Mouse (Mus musculus): ENCODE data around the gene Epp13. TPM values are rescaled to one million over a fixed set of nuclear protein-coding genes. Genes with fewer than 3 reads are reported as not detected.
A peak's percentile ranks its signal among the peaks of the same experiment; 100 is the strongest.
"Not testable (repeated sequence)": the region's sequence is repeated elsewhere in the genome, so short reads cannot be mapped to it uniquely, and the experiment has no call there.

Gene Epp13
- total RNA-seq (2021) = not detected
- long read RNA-seq, experiment 1 = 0 reads
- long read RNA-seq, experiment 2 = 0 reads

DNA sequence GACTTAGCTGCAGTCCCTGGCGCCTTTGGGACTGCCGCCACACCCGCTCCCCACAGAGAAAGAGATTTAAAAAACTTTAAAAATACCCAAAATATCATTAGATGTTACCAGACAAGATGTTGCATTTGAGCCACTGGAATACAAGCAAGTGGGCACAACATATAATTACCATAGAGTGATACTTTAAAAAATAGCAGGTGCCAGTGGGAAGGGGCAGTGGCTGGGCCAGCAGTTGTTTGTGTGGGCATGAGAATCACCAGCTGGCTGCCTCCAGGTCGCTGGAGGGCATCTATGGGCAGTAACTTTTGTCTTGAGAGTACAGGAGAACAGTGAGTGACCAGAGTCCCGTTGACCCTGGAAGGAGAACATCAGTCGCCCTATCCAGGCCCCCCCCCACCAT, at the start of gene Epp13:
Gene Epp13, plus strand, starts transcription at position 301 of the 400 bp plus-strand sequence.
- DNase-seq = no peak

DNA sequence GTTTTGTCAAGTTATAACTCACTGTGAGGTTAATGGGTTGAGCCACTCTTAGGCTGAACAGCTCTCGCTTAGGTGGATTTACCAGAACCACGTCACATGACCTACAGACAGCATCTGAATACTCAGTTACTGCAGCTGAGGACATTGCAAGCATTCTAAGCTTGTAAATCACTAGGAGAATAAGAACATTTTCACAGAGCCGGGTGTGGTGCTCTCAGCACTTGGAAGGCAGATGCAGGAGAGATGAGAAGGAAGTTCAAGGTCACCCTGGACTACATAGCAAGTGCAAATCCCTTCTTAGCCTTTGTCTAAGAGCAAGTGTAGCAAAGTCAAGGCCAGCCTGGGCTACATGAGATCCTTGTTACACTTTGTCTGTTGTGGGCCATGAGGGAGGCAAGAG, 48.3 kb upstream of the Epp13 start:
- no peak for DNase-seq

DNA sequence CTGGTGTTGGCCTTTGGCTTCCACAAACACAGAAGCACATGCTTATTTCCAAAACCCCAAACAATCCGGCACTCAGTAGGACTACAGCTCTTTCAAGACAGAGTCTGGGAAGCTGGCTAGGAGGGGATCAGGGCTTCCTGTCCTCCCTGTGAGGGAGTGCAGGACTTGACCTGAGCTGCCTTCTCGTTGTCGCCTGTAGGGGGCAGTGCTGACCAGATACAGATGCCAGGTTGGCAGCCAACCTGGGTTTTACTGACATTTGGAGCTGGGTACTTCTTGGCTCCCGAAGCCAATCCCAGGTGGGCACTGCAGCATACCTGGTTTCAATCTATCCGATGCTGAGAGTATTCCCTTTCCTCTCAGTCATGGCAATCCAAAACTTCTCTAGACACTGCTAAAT, 39.4 kb upstream of the Epp13 start:
- DNase-seq = peak; percentile 29

DNA sequence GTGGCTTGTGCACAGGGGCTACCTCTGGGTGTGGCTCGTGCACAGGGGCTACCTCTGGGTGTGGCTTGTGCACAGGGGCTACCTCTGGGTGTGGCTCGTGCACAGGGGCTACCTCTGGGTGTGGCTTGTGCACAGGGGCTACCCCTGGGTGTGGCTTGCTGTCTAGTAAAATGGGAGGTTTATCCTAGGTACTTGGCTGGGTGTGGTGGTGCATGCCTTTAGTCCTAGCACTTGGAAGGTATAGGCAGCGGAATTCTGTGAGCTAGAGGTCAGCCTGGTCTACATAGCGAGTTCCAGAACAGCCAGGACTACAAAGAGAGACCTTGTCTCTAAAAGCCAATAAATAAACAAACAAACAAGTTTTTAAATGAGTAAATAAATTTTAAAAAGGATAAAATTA, 37.8 kb upstream of the Epp13 start:
- not testable (repeated sequence) for DNase-seq

DNA sequence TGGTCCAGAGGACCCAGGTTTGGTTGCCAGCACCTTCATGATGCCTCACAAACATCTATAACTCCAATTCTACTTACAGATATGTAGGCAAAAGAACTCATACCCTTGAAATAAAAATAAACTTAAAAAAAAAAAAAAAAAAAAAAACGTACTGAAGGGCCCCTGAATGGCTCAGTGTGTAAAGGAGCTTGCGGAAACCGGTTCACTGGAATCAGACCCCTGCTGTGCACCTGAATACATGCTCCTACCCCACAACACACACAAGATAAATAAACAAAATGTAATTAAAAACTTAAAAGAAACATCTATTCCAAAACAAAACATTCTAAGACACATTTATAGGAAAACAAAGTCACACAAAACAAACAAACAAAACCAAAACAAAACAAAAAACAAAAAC, 32.4 kb upstream of the Epp13 start:
- no peak for DNase-seq

DNA sequence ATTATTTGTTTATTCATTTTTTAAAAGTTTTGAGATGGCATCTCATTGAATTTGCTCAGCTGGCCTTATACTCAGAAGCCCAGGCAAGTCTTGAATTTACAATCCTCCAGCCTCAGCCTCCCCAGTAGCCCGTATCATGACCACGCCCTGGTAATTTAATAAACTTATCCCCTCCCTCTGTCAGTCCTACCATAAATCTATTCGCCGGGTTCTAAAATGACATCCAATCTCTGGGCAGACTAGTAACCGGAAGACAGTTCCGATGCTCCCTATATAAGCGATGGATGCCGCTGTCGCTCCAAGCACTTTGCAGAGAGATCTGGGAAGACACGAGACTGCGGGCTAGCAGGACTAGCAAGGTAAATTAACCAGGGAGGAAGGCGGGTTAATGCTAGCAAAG, 30.5 kb upstream of the Epp13 start, which contains the start of gene Zscan5b:
Gene Zscan5b, plus strand, starts transcription at position 301 of the 400 bp plus-strand sequence.
- DNase-seq = no peak

DNA sequence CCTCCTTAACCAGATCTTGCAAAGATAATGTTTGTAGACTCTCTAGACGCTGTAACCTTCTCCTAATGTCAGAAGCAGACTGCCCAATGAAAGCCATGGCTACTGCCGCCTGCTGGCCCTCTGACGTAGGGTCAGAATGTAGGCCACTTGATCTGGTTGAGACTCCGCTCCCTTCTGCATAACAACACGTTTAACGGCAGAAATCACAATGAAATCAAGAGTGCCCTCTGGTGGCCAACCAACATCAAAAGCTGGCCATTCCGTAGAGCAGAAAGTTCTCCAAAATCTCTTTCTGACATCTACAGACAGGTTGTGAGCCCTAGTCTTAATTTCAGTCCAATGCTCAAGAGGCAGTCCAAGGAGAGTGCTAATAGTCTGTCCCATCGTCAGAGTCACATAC, 24.0 kb upstream of the Epp13 start:
- DNase-seq = not testable (repeated sequence)

DNA sequence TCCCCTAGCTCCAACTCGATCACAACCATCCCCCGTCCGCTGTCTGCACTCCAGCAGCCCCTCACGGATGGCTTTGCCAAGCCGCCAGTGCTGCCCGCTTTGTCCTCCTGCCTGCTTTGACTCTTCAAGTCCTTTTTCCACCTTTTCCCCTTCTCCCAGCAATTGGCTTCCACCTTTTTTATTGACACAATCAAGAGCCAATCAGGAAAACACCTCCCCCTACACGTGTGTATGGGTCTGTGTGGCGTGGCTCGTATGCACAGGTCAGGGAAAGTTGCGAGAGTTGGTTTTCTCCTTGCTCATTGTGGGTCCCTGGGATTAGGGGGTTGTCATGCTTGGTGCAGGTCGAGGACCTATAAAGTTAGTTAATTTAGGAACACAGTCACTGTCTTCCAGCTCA, 12.7 kb upstream of the Epp13 start:
- DNase-seq = no peak

DNA sequence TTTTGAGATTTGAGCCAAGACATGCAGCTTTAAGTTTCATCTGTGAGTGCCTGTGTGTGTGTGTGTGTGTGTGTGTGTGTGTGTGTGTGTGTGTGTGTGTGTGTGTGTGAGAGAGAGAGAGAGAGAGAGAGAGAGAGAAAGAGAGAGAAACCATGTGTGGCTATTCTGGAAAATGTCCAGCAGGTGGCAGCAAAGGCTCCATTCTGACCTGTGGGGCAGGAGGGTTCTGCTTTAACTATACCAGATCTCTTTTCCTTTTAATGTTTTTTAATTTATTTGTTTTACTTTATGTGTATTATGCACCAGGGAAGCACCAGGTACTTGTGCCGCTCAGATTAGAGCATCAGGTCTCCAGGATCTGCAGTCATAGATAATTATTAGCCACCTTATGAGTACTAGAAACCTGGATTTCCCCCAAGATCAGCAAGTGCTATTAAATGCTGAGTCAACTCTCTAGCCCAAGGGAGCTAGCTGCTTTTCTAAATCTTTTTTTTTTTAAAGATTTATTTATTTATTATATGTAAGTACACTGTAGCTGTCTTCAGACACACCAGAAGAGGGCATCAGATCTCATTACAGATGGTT, 11.6 kb upstream of the Epp13 start:
- DNase-seq = peak; percentile 33

DNA sequence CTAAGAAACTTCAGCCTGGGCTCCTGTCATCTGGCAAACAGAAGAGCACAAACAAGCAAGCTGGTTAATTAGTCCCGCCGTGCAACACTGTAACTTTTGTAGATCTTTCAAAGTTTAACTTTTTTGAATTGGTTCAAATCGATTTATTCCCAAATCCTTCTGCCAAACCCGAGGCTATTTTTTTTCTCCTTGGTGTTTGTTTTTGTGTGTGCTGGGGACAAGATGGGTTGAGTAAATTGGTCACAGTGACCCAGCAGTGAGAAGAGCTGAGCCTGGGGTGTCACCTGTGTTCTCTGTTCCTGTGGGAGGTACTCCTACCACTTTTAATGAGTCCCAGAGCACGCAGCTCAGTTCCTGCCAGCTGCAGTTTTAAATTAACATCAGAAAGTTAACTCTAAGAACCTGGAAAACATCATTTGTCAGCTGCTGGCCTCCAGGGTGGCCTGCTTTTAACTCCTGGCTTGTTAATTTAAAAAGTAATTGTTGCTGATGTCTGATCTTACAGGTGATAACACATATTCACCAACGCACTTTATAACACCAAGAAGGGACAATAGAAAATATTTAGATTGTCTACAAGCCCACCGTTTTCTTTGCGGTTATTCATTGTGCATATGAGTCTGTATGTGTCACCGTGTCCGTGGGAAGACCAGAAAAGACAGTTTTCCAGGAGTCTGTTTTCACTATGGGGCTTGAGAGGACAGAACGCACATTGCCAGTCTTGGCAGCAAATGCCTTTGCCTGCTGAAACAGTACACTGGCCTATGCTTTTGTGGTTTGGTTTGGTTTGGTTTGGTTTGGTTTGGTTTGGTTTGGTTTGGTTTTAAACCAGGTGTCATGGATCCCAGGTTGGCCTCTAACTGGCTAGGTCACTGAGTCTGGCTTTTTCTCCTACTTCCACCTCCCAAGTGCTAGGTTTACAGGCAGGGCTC, 7.9 kb upstream of the Epp13 start:
- no peak for DNase-seq

DNA sequence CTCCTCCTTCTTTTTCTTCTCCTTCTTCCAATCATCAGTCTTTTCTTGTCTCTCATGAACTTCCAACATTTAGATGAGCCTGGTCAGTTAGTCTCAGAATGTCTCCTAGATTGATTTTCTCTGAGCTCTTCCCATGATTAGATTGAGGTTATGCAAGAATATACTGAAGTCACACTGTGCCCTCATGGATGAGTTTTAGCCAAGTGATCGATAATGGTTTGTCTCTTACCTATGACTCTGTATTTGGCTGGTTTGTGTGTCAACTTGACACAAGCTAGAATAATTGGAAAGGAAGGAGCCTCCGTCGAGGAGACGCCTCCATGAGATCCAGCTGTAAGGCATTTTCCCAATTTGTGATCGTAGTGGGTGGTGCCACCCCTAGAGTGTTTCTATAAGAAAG, 1.9 kb downstream of the Epp13 start:
- DNase-seq = no peak

DNA sequence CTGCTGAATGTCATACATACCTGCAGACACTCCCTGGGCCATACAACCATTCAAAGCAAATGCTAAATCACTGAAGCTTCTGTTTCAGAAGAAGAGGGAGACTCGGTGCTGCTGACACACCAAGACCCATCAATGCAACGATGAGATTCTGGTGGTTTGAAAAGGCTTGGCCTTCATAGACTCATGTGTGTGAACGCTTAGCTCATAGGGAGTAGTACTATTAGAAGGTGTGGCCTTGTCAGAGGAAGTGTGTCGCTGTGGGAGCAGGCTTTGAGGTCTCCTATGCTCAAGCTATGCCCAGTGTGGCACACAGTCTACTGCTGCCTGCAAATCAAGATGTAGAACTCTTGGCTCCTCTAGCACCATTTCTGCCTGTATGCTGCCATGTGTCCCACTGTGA, 4.9 kb downstream of the Epp13 start:
- DNase-seq = no peak

DNA sequence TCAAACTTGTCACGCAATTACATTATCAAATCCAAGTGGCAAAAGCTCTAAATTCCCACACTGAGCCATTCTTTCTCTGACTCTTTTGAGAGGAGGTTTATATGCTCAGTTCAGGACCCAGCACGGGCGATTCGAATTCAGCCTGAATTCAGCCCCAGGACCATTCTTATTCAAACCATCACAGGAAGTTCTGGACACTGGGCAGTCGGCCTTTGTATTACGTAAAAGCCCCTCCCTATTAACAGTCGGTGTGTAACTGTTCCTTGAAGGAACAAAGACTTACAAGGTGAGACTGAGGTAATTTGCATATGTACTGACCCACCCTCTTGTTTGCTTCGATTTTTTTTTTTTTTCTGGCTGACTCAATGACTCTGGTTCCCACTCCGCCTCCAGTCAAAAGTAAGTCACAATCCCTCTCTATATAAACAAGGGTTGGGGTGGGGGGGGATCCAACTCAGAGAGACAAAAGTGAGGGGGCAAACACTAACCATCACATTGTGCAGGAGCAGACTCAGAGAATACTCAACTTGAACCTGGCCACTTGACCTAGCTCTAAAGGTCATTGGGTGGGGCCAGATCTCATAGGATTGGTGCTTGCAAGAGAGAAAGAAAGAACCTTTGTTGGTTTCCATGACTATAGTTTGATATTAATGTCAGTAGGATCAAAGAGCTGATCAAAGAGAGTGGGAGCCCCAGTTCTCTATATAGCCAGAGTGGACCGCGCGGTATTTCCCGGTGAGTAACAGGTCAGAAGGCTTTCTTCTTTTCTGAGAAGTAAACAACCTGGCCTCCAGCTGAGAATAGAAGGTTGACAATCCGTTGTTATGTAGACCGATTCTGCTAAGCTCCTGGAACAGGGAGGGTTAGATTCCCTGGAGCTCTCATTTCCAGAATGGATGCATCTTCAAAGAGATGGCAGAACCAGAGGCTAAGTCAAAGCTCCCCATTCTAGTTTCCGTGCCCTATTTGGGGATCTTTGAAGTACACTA, 6.0 kb downstream of the Epp13 start:
- no peak for DNase-seq

DNA sequence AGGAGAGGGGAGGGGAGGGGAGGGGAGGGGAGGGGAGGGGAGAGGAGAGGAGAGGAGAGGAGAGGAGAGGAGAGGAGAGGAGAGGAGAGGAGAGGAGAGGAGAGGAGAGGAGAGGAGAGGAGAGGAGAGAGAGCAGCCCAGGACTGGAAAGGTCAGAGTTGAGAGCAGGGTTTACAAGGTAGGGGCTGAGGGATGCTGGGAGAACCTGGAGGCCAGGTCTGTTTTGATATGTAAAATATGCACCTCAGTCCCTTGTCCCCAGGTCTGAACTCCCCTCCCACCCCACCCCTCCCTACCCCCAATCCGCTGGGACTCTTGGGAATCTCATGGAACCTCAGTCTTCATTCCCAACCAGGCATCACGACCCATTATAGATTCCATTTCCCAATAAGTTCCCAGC, 7.5 kb downstream of the Epp13 start:
- not testable (repeated sequence) for DNase-seq

DNA sequence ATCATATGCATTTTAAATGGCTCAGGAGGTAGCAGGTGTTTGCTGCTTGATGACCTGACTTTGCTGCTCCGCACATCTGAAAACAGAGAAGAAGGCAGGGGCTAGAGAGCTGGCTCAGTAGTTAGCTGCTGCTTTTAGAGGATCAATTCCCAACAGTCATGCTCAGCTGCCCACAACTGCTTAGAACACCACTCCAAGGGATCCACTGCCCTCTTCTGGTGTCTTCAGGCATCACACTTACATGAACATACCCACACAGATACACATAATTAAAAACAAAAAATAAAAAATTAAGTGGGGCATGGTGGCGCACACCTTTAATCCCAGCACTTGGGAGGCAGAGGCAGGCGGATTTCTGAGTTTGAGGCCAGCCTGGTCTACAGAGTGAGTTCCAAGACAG, 9.6 kb downstream of the Epp13 start:
- no peak for DNase-seq

DNA sequence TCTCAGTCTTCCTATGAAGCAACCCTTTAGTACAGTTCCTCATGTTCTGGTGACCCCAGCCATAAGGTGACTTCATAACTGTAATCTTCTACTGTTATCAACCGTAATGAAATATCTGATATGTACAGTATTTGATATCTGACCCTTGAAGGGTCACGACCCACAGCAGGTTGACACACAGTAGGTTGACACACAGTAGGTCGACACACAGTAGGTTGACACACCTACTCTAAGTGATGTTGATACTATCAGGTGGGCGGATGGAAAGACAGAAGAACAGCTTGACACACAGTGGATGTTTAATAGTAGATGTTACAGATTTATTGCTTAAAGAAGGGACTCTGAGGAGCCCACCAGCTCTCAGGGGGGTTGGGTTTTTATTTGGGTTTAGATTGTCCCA, 10.5 kb downstream of the Epp13 start:
- no peak for DNase-seq

DNA sequence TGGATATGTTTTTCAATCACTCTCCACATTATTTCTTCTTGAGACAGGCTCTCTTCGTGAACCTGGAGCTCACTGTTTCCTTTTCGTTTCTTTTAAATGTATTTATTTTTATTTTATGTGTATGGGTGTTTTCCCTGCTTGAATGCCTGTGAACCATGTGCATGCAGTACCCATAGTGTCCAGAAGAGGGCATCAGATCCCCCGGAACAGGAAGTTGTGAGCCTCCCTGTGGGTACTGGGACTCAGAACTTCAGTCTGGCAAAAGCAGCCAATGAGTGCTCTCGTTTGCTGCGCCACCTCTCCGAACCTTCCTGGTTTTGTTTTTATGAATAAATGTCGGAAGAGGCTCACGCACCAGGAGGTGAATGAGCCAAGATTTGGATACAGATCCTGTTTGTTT, 13.2 kb downstream of the Epp13 start:
- peak; percentile 37 for DNase-seq

DNA sequence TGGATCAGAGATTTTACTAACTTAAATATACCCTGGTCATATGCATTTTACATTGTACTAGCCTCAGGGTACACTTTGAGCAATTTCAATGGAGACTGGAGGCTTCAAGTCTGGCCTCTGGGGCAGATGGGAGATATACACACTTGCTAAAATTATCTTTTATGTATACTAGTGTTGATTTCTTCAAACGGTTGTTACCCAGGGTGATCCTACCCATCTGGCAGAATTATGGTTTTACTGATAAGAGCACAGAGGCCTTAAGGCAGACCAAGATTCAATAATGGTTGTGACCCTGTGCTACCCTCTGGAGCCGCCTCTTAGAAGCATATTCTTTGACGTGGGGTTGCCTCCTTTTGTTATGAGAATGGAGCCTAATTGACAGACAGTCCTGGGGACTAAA, 25.4 kb downstream of the Epp13 start:
- no peak for DNase-seq

DNA sequence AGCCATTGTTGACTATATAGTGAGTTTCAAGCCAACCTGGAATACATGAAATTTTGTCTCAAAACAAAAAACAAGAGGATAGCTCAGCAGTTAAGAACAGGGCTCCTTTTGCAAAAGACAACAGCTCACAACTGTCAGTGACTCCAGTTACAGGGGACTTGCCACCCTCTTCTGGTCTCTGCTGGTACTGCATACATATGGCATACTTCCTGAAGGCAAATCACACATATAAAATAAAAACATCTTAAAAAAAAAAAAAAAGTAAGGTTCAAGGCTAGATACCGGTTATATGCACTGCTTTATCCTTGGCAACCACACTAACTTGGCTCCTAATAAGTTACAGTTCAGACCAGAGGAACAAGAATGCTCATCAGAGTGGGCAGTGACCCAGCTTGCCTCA, 30.2 kb downstream of the Epp13 start:
- peak; percentile 74 for DNase-seq

DNA sequence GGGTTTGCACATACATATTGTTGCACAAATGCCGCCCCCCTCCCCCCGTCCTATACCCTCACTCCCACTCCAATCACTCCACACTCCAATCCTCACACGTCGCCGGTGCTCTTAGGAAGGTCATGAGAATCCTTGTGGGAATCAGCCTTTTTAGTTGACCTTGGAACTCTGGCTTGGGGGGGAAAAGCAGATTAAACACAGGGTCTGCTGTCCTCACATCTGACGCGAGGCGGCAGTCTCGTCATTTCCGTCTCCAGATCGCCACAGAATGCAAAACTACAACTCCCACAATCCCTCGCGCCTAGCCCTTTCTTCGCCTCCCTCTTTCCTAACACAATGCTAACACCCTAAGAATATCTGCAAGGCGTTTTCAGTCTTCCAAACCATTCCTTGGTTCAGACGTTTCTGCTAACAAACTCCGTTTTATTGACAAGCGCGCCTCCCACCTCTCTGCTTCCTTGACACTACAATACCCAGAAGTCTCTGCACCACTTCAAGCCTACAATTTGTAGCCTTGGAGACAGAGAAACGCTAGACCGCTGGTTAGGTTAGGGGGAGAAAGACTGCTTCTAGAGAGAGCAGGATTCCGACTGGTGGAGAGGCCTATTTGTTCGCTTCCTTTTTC, 31.1 kb downstream of the Epp13 start:
- DNase-seq = peak; percentile 68

DNA sequence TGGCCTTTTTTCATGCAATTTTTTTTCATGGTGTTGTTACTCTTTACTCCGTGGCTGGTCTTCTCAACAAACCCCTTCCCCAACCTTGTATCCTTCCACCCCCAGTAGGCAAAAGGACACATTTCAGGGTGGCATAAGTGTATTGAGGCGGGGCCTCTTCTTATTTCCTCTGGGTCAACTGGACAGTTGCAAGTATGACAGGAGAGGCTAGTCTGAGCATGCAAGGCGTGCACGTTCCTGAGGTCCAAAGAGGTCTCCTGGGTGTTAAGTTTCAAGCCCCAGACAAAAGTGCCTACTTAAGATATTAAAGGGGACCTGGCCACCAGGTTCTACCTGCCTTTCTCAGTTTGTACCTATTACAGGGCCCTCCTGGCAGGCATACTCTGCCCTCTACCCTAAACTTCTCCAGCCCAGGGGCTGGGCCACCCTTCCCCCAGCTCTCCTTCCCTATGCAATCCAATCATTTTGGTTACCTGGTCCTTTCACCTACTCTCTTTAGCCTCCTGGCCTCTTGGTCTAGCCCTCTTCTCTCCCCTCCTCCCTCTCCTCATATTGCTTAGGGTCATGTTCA, 32.0 kb downstream of the Epp13 start:
- no peak for DNase-seq

DNA sequence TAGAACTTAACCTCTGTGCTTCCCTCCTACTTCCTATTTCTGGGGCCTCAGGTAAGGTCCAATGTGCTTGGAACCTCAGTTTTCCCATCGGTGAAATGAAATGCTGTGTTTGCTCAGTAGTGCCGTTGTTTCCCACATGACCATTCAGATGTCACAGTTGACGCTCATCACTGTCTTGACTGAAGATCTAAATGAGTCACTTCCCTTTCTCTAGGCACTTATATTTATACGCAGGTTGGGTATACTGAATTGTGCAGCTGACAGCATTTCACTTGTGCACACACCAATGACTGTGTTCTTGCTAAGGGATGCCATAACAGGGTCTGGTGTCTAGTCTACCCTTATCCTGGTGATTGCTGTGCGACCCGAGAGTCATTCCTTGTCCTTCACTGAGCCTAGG, 32.9 kb downstream of the Epp13 start:
- no peak for DNase-seq
